Mouse (Mus musculus) embryo, embryonic 10 days (tissue): Measurements from ENCODE around the gene Atg10.

Source experiments
- DNase-seq: peaks from one replicate; pipeline ENCODE4 v3.0.0-alpha.2; 2015; ENCODE audit warnings: low spot score

Gene Atg10

DNA sequence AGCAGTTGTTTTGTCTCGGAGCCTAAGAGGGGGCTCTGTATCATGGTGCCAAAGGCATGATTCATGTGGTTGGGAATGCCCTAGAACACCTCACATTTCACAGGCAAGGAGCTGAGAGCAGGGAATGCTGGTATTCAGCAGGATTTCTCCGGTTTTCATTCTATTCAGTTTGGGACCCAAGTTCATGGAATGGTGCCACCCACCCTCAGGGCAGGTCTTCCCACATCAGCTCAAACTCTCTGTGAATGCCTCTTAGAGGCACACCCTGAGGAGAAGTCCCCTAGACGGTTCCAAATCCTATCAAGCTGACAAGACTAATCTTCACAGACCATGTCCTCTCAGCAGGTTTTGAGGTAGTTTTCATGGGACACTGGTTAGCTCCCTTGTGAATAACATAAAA, 211.9 kb downstream of the Atg10 start:
- DNase-seq, result no peak

DNA sequence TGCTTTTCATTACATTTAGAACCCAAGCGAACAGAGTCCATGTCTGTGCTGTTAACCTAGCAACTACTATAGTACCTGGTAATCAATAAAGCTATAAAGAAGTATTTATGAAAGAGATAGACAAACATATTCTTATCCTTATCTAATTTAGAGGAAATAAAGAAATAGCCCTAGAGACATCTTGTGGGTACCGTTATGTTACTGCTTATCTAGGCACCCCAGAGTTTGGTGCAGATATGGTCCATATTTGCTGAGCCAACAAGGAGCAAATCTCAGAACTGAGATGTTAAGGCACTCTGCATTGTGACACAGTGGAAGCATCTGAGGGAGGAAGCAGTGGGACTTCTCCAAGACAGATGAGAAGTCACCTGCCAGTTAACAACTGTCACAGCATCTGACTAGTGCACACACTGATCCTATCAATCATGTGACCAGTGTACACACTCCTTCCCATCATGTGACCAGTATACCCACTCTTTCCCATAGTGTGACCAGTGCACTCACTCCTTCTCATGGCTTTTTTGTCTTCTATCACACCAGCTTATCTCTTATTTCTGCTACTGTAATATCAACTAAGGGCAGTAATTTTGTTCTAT, 228.6 kb downstream of the Atg10 start:
- no peak for DNase-seq

DNA sequence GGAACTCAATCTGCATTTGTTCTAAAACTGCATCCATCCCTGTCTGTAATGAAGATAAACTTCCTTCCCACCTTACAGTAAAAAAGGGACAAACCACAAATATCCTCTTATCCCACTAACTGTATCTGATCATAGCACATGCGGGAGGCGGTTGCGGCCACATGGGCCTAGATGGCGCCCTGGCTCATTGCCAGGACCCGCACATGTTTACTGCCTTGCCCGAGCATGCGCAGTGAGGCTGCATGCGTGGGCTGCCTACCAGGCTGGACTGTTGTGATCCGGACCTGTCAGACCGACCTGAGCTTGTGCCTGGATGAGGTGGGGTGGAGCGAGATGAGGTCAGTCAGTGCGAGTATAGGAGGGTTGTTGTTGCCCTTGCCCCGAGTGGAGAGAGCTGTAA, 230.2 kb downstream of the Atg10 start:
- no peak for DNase-seq

DNA sequence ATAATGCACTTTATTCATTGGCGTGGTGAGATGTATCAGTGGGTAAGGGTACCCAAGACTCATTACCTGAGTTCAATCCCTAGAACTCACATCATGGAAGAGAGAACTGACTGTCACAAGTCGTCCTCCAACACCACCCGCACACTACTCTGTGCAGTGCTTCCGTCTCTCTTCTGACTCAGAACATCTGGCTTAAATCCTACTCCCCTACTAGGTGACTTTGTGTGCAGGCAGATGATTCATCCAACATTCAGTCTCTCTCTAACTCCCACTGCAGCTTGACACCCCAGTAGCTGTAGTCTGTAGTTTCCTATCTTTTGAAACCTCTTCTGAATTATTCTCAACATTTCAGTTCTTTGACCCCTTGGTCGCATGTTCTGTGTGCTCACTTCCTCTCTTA, 230.8 kb downstream of the Atg10 start:
- DNase-seq, result no peak

DNA sequence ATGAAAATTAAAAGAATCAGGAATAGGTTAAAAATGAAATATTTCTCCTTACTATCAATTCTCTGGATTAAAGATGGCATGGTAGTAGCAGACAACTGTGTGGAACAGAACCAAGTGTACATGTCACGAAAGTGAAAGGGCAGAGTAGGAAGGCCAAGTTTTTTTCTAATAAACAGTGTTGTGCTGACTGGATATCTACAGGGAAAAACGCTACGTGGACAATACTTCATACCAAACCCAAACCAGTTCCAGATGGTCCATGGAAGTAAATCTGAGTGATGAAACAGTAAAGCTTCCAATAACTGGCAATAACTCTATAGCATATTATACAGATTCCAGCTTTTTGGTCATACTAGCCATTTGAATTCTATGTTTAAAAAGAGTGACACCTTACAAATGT, 235.5 kb downstream of the Atg10 start:
- DNase-seq, result no peak

DNA sequence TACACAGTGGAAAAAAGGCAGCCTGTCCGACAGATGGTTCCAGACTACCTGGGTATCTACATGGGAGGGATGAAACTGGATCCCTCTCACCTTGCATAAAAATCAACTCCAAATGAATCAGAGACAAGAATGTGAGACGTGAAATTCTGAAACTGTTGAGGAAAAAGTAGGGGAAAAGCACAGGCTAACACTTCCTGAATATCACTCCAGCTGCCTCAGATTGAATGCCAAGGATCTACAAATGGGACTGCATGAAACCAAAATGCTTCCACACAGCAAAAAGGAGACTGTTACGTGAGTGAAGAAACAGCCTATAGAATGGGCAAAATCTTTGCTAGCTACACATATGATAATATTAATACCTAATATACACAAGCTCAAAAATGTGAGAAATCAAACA, 238.4 kb downstream of the Atg10 start:
- DNase-seq, result no peak

DNA sequence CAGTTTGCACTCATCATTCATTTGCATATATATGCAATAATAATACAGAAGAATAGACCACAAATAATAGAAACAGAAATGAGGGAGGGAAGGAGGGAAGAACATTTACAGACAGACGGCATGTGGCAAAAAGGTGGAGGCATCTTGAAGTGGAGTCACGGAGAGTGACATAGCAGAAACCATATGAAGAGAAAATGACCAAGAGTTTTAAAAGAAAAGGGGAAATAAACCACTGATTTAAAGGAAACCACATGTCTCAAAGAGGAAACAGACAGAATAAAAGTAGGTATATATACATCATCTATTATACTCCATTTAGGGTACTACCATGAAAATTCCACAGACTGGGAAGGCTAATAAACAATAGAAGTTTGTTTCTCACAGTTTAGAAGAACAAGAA, 239.7 kb downstream of the Atg10 start:
- no peak for DNase-seq

DNA sequence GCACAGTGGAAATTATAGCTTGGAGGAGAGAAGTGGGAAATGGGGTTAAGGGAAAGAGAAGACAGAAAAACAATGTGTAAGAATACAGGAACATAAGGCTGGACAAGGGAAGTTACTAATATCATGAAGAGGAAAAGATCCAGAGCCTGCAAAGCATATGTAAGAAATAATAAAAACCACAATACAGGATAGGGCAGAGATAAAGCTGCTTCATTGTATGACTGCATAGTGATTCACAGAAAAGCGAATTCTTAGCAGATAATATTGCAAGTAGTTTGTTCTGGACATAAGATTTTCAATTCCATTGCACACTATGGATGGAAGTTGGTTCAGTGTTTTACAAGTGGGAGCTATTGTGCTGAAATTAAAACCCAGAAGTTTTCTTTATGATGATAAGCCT, 242.0 kb downstream of the Atg10 start:
- no peak for DNase-seq

DNA sequence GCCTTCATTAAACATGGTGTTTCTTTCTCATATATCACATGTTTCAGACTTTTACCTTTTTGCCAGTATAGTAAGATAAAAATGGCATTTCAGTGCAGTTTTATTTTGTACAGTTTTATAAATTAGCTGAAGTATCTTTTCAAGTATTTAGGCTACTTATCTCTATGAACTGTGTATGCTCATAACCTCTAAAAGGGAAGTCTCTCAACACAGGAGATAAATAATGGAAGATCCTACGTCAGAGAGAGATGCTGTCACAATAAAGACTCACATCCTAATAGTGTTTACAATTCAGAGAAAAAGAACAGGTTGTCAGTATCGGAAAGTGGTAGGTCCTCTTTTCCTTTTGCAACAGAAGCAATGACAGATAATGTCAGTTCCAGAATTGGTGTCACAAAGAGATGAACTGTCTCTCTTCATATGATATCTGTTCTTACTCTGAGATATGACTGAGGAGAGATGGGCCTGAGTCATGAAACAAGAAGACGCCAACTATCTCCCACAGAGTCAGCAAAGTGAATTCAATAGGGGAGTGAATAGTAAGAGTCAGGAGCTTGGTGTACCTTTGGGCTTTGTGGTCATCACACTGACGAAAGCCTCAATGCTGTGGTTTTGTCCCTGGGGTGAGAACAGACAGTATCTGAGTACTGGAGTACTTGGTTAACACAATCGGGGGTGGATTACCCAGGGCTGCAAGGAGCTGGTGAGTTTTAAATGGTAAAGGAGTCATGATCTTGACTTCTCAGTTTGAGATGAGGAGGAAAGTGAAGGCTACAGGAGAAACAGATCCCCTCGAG, 242.7 kb downstream of the Atg10 start:
- no peak for DNase-seq

DNA sequence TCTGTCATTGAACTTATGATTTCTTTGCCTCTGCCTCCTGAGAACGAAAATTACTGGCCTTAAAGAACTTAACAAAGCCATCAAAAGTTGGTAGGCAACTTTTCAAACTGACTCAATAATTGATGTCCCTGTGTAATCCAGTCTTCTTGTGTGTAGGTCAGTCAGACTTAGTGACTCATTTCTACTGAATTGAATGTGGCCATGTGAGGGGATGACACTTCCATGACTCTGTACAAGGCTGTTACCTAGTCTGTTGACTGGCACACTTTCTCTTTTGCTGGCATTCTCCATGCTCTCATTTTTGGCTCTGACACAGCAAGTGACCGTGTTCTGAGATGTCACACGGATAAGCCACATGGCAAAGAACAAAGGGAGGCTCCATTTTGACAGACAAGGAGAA, 246.7 kb downstream of the Atg10 start:
- DNase-seq, result no peak

DNA sequence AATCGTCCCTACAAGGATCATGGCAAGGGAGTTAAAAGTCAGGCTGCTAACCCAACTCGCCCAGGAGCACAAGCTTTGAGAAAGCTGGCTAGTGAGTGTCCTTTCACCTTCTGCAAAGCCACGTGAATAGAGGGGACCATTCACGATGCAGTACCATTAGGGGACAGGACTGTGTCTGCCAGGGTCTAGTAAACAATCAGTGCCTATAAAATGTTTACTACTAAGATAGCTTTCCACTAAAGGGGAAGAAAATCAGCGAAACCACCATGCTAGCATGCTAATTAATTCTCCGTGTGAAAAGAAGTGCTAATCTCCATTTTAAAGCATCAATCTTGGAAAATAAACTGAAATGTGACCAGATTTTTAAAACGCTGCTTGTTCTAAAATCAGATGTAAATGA, 250.4 kb downstream of the Atg10 start:
- DNase-seq, result no peak

DNA sequence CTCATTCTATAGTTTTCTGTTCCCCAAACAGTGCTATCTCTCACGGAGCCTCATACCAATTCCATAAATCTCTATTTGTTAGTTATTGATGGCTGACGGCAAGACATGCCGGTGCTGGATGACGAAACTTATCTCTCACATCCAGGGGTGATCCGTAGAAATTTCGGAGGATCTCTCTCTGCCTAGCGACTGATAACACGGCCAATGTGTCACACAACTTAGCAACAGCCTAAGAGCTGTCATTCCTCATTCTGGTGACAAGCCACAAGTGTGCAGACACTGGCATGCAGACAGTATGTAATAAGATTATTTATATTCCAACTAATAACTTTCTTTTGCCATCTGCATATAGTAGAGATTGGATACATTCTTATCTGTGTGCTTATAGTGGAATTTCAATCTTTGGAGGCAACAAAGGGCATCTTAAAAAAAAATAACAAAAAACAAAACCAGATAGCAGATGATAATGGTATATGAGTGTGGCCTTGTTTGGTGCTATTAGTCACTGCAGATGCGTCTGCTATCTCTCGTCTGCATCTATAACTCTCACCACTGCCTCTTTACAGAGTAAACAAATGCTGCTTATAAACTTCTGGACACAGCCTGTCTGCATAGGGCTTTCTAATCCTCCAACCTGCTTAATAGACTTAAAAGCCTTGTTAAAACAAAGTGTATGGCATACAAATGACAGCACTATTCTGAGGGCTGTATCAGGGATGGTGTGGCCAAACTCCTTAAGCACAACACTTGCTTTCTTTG, 253.3 kb downstream of the Atg10 start:
- DNase-seq, result no peak

DNA sequence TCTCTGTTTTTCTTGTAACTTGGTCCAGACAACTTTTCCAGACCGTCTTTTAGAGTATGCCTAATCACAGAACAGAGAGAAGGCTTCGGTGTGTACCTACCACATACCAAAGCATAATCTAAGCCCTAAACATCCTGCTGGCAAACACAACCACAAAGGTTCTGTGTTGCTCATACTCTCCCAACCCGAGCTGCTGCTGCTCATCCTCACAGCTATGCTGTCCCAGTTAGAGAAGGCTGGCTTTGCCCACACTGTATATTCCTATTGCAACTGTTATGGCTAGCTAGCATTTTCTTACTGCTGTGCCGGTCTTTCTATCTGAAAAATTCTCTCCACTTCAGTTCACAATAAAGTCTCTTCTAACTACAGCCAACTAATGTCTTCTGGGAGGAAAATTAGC, 254.8 kb downstream of the Atg10 start:
- no peak for DNase-seq

DNA sequence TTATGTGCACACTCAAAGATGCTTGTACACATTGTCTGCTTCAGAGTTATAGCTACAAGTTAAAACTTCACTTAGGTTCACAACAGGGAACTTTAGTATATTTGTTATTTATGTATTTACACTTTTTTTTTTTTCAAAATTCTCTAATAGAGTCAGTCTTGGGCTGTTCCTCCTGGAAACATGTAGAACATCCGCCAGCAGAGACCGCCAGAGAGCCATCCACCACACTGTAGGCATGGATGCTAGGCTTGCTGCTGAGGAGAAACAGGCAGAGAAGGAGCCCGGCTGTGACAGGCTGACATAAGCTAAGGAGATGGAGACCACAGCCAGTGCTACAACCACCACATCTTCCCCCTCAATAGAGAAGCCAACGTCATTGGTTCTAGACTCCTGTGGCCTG, 256.3 kb downstream of the Atg10 start:
- DNase-seq, result peak; percentile 85

DNA sequence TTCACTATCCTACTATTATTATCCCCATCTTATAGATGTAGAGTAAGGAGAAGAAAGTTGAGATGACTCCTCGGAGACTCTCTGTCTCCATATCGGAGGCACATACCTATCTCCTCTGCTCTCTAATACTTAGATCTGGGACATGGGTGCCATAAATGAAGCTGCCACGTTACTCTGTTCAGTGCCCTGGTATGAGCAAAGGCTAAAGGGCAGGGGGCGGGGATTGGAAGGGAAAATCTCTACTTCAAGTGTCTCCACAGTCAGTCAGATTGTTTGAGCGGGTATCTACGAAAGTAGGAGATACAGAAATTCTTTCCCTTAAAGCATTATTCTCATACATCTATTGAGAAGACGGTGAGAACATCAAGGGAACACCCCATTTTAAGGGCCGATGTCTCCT, 257.8 kb downstream of the Atg10 start:
- DNase-seq, result no peak

DNA sequence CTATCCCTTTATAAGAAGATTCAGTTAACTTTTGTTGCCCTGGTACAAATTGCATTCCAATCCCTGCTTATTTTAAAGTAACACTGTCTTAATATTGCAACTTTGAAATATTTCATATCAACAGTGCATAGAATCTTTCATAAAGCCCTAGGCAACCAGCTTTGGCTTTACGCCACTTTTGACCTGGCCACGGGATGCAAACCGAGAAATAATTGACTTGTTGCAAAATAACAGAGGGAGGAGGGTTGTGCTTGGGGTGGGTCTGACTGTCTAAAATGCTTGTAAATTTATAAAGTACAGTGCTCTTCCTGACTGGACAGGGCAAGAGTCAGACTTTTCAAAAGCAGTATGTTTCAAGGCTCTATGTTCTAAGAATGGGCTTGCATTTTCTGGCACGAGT, 259.3 kb downstream of the Atg10 start:
- no peak for DNase-seq

DNA sequence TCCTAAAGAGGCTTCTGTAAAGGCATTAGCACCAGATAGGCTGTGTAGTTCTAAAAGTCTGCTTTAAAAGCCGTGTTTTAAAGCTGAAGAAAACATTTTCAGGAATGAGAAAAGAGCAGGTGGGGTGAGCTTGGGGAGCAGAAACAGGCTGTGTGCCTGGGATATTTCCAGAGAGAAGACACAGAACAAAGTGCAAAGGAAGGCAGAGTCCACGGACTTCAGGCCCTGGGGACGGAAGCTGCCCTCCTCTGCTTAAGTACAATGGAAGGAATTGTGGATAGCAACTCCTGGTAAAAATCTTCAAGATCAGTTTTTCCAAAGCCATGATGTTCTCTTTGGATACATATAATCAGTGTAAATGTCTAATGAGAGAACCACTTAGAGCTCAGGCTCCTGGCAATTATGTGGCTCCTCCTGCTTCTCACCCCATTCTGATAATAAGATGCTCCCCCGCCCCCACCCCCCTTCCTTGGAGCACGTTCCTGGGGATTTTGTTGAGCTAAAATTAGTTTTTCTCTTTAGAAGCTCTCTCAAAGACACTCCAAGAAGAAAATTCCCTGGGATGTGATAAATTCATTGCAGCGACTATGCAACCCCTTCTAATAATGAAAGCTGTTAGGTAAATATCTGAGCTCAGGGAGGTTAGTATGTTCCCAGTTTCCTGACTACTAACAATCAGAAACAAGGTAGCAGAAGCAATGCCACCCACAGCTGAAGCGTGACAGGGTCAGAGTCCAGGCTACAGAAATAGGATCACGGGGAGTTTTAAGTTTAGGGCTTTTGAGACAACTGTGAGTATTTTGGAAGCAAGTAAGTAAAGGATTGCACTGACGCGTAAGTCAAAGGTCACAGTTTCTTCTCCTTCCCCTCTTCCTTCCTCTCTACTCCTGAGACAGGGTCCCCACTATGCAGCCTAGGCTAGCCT, 260.7 kb downstream of the Atg10 start:
- no peak for DNase-seq

DNA sequence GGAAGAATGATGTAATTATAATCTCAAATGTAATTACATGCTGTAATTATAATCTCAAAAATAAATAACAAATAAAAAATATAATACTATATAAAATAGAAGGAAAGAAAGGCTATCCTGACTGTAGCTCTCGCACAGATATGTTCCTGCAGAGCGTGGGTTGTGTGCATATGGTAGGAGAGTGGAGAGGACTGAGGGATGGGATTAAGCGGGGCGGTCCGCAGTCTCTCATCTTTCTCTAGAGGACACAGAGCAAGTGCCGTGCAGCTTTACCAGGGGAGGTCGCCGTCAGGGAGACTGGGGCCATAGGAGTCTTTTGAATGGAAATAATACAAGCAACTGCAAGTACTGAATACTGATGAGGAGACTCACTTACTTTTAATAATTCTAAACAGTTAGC, 263.2 kb downstream of the Atg10 start:
- no peak for DNase-seq

DNA sequence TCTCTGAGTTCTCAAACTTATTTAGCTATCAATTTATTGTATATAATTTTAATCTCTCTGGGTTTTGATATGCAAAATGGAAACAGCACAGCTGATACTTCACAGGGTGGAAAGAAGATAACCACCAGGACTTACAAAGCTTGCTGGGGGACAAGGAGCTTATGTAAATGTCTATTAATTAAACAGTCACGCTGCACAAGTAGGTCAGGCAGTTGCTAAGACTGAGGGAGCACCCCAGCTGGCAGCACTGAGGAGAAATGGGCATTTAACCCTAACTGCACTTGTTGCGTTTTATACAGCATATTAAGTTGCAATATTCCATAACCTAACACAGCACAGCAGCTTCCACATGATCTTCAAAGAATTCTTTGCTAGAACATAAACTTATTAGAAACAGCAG, 264.9 kb downstream of the Atg10 start:
- DNase-seq, result no peak

DNA sequence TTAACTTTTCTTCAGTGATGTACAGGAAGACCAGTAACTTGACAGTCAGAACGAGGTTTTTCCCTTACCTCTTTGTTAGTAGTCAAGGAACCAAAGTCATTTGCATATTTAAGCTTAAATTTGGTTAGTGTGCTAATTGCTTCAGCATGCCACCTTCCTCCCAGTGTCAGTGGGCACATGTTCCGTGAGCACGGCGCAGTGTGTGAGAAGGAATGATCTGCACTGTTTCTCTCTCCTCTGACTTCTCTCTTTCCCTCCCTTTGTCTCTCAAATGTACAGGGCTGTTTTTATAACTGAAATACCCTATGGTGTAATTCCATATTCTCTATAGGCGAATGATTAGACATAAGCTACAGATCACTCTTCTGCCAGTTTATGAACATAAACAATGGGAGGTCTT, 284.2 kb downstream of the Atg10 start:
- DNase-seq, result no peak

DNA sequence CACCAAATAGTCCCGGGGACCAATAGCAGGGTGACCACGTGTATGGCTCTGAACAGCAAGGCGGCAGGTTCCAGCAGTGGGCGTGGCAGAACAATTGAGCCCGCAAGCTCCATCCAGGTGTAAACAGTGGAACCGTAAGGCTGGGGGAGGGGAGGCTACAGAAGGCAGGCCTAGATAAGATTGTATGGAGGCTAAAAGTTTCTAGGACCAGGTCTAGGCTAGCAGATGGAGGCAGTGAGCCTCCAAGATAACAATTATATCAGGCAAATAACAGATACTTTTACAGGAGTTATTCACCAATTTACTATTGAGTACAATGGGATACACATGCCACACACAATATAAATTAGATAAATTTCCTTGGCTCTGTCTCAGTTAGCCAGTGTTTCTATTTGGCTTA, 284.6 kb downstream of the Atg10 start:
- DNase-seq, result no peak

DNA sequence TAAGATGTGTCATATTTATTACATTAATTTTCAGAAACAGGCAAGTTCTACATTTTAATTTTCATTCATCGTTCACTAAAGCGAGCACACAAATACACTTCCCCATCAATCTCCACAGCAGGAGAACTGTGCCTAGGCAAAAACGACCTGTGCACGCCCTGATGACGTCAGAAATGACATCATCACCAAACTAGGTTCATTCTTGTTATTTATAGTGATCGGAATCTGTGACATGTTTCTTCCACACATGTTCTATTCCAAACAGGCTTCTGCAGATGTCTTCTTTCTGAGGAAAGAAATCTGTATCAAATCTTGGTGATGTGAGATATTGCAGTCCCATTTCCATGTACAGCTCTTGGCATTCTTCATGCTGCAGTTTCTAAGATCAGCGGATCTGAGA, 287.9 kb downstream of the Atg10 start:
- no peak for DNase-seq
